Mouse (Mus musculus) left cerebral cortex, adult 9 months (tissue): ENCODE measurements at regions not wholly inside any gene's neighbourhood (a gene's known extent, or its start where the extent isn't known, plus 50 kb on each side); places are given as distances from the start of the nearest gene placed in this dataset.

Source experiments
- DNase-seq, 2 experiments: peaks; one replicate each; pipeline ENCODE4 v3.0.0; 2022; ENCODE audit warnings: low spot score in 2 of 2

DNA sequence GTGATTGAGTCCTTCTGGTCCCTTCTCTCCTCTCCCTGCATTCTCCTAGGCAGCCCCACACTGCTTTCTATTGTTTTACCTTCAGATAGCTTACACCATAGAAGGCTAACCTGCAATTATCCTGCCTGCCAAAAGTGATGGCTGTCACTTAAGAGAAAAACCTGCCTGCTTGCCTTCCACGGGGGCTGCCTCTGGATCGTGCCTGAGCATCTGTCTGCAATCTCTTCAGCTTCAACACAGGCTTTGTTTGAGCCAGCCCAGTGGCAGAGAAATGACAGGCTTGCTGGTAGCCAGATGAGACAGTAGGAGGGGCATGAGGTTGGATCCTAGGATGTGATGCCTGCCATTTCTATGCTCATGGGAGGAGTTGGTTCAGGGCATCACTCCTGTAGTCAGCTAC is 345.2 kb upstream of the Tshz3 start:
- no peak for DNase-seq

DNA sequence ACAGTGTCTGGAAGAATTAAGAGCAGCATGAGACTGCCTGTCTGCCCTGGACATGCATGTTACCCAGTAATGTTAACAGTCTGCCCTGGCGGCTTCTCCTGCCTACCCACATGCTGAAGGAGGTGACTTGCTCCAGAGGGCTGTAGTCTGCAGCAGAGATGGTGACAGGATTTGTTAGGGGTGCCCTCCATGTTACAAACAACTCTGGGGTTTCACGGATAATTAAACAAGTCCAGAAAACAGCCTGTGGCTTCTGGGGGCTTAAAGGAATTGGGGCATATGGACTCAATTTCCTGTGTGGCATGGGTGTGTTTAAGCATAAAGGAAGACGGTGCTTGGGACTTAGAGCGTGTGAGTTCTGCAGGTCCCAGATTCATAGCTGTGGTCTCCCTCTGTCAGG is 347.3 kb upstream of the Tshz3 start:
- no peak for DNase-seq

DNA sequence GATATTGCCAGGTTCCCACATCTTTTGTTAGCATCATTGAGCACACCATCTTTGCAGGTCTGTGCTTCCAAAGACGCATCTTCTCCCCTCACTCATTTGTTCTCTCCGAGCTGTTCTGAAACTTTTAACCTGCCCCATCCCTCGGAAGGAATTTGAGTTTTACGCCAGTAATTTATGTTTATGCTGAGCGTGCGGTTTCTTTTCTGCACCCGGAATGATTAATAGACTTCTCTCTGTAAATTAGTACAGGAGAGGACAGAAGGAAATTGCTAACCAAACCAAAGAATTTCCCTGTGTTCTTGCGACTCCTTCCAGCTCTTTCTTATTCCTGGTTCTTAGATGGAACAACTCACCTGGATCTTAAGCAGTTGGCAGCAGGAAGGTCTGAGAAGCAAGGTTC is 349.7 kb upstream of the Tshz3 start:
- no peak for DNase-seq

- DNase-seq: peak in 1 of 2 experiments; percentile 13
Observed at GRCm38 (mm10) chr7:36334857-36335256, 363.1 kb upstream of the Tshz3 start.

GRCm38 (mm10) chr7:36334091-36334490 is 363.8 kb upstream of the Tshz3 start:
- no peak for DNase-seq

DNA sequence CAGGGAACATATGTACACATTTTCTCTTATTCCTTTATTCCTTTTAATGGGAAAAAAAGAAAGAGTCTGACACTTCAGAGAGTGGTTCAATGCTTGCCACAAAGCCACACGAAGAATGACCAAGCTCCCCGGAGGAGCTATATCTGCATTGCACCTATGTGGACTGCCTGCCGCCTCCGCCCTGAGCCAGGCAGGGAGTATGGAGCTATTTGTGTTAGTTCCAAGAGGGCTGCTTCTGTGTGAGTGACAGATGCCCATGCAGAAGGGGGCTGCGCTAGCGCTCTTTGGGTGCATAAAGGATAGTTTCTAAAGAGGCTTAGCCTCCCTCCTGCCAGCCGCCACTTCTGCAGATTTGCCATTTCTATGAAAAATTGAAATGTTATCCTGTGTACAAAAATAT is 365.3 kb upstream of the Tshz3 start:
- DNase-seq: peak in 1 of 2 experiments; percentile 33

DNA sequence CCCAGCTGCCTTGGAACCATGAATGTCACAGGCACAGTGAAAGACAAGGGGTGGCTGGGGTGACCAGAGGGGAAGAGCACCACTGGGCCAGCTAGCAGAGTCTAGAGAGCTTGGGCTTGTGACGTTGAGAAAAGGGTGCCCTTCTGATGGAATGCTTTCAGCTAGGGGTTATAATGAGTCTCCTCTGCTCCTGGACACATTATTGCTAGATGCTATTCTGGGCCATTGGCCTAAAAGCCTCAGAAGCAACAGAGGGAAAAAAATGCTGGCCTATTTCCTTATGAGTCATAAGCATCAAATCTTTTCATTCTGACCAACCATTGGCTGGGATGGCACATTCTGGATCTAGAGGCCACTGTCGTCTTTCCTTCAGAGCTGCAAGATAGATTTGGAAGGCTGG is 369.8 kb upstream of the Tshz3 start:
- DNase-seq: no peak

GRCm38 (mm10) chr7:36324035-36324434 is 373.9 kb upstream of the Tshz3 start:
- DNase-seq: no peak

DNA sequence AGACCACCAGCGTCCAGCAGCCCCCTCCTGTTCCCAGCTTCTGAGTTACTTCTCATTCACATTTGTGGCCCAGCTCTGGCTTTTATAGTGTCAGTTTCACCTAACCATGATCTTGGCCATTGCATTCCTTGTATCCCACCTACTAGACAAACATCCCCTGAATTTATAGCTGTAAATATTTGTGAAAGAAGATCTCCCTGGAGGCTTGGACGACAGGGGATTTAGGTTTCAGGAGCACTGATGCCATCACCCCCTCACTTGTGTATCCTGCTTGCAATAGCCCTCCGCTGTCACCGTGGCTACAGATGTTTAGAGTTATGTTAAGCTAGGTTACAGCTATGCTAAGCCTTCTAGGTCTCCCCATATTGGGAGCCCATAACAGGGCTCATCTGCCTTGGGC is 375.7 kb upstream of the Tshz3 start:
- DNase-seq: no peak

- no peak for DNase-seq
Observed at GRCm38 (mm10) chr7:36317466-36318212, 380.3 kb upstream of the Tshz3 start.

- DNase-seq: no peak
Observed at GRCm38 (mm10) chr7:36313751-36314150, 384.2 kb upstream of the Tshz3 start.

DNA sequence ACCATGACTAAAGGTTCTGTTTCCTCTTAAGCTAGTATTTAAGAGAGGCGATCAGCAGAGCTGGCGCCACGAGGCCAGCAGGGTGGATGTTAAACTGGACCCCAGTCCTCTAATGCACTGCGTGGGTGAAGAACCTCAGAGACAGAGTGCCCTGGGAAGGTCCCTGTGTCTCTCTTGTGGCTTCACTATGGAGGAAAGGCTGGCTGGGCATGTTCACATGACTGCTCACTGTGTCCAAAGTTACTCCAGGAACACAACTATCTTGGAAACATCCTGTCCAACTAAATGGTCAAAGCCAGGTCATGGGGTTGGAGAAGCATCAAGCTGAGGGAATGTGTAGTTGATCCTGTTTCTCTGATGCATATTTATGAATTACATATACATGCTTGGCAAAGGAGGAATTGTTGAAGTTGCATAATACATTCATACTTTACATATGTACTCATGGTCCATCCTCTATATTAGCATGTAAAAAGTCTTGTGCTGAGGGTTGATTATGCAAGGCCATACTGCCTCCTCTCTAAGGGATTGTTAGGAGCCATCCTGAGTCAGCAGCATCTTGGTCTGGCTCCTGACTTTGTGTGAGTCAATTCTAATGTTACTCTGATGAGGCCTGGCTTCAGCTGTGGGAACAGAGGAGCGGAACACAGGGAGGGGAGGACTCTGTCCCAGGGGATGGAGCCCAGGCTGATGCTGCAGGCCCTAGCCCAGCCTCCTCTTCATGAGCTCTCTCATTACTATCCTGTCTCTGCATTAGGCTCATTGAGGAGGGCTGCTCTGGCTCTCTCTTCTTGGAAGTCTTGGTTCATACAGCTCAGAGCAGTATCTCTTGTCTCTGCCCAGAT is 387.9 kb upstream of the Tshz3 start:
- DNase-seq: no peak

GRCm38 (mm10) chr7:36308726-36309125 is 389.2 kb upstream of the Tshz3 start:
- no peak for DNase-seq

DNA sequence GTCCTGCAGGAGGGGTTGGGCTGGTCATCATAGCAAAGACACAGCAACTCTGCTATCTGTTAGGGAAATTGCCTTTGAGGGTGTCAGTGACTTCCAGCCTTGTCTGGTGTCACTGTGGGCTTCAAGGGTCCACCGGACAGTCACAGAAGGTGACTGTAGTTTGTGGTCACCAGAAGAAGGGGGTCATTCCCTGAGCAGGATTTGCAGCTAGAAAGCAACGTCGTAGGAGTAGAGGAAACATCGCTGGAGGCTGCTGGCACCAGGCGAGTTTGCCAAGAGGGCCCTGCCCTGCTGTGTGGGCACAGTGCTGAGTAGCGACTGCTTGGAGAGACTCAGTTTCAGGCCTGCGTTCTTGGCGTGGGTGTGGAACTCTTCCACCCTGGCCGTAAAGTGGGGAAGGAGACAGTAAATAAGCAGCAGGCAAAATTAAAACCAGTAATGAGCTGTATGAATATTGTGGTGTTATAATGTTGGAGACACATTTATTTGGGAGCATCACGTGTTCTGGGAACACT is 389.8 kb upstream of the Tshz3 start:
- peak in 1 of 2 experiments; percentile 32 for DNase-seq

DNA sequence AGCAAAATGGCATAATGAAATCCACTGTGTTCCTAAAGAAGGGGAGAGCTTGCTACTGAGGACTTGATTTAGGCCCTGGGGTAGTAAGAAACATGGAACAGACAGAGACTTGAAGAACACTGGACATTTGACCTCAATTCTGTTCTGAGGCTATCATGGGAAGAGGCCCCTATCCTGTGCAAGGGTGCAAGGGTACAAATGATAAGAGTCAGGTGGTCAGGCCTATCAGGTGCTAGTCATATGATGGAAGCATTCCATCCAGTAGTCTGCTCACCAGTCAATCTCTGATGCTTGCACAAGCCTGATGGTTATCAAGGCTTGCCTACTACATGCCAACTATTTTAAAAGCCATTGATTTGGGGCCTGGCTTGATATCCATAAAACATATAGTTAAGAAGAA is 420.6 kb upstream of the Tshz3 start:
- DNase-seq: no peak

DNA sequence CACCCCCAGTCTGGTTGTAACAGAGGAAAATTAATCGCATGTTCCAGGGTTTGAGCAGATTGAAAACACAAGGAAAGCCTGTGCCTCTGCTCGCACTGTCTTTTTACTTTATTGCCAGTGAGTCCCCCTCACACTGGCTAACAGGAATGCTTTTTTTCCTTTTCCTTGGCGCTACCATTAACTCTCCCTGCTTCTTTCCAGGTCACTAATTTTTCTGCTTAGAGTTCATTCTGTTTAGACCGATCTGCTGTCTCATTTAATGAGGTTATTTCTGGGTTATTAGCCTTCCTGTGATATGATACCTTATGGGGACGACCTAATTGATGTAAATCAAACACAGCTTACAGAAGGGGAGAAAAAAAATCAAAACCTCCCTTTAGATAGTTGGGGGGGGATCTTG is 429.0 kb upstream of the Tshz3 start:
- no peak for DNase-seq

GRCm38 (mm10) chr7:36265163-36265823 is 432.6 kb upstream of the Tshz3 start:
- DNase-seq: peak in 1 of 2 experiments; percentile 8

DNA sequence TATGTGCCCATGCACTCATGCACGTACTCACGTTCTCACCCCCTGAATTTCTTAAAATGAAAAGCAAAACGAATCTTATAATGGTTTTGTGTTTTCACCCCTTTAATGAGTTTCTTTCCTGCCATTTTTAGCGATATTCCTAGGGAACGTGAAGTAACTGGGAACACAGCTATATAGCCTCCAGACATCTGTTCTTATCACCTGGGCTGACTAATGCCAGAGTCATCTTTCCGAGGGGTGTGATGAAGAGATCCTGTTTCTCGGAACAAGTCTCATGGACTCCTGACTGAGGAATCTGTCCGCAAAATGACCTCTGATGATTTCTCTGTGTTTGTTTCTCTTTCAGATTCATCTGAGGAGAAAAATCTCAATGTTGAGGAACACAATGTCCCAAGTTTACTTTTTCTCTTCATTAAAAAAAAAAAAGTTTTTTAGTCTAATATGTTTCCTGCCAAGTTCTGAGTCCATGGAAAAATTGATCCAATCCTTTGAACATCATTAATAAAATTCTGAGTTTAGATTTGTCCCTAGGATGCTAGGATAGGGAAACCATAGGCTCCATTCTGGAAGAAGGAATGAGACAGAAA is 435.7 kb upstream of the Tshz3 start:
- peak in 1 of 2 experiments; percentile 42 for DNase-seq

- peak; percentile 45 to 65 for DNase-seq
Observed at GRCm38 (mm10) chr7:36257102-36257501, 440.8 kb upstream of the Tshz3 start.

DNA sequence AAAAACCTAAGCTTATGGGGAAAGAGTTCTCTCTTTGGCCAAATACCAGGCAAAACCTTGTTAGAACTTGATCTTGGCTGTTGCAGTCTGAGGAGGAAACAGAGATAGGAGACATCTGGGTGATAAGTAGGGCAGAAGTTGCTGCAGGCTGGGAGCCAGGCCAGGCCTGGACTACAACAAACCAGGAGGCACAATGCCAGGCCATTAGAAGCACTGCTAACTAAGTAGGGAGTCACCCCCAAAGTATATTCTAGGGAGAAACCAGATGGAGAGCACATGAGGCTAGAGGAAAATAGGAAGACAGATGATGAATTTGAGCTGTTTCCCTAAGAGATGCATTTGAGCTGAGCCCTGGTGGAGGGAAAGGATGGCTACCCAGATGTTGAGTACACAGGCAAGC is 444.6 kb upstream of the Zfp507 start:
- DNase-seq: no peak

GRCm38 (mm10) chr7:36236673-36237072 is 433.9 kb upstream of the Zfp507 start:
- DNase-seq: no peak

- no peak for DNase-seq
Observed at GRCm38 (mm10) chr7:36229031-36229430, 426.2 kb upstream of the Zfp507 start.
